Mouse (Mus musculus) heart, postnatal 25 days (tissue): ENCODE results near the gene Defb42. TPM values are rescaled to one million over a fixed set of nuclear protein-coding genes. Genes with fewer than 3 reads are reported as not detected.

Experiments used
- DNase-seq: peaks from one replicate; pipeline ENCODE4 v3.0.0; 2022; ENCODE audit warnings: low spot score
- intact Hi-C: fragments of 180-260 bp; cut with DNase I; formaldehyde crosslinking; loops from one replicate; pipeline ENCODE4 v1.15.1; 2025
- total RNA-seq, 2 experiments: library from RNA; stranded (reverse); gene quantifications; 2 replicates each; pipeline ENCODE4 v1.2.3; 2021

Defb42 gene
- under 1 TPM in 1 of 2 experiments, not detected in 1; 0.70 TPM for total RNA-seq

DNA sequence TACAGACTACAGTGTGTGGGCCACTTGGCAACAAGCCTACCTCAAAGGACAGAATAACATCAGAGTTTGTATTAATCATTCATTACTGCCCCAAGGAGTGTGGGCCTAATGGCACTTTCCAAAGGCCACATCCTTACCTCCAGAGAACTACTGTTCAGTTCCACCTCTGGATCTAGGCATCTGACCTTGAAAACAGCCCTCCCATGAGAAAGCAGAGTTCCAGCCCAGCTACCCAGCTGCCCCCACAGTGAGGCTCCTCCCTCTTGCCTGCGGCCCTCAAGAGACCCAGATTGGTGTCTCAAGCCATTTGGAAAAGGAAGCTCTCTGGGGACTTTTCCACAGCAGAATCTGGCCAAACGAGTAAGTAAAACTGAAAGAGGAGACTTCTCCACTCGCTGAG is at the start of gene Defb42:
Gene Defb42 (plus strand): TSS at position 301 of the 400 bp plus-strand sequence.
- intact Hi-C loops = no loop called here
- no peak for DNase-seq

DNA sequence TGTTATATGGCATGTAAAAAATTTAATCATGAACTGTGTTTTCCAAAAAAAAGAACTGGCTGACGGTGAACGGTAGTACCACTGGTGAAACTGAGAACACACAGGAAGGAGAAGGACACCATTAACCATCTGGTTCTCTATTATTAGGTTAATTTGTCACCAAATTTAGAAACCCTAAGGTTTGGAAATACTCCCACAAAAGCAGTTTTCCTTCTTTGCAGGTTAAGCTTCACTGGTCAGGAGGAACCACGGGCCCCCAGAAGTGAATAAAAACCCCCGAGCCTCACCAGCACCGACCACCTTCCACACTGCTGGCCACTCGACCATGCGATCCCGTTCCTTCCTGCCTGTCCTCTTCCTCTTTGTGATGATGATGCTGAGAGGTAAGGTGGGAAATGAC is 49.0 kb upstream of the Defb42 start, which contains the start of gene Defb47:
Gene Defb47 (plus strand): TSS at position 301 of the 400 bp plus-strand sequence.
- intact Hi-C loops = no loop called here
- DNase-seq = no peak

DNA sequence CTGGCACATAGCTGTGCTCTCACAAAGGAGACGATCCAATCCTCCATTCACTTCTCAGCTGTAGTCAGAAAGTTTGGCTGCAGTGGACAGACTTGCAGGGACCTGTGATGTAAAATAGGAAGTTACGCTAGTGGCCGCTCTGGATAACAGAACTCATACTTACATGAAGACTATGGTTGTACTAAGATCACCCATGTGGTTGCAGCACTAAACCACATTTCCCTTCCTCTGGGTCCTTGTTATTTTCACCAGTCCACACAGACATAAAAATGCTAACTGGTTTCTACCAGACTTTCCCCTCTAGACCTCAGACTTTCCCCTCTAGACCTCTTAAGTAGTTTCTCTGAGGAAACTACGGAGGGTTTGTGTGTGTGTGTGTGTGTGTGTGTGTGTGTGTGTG is 47.8 kb upstream of the Defb42 start:
- DNase-seq = no peak
- intact Hi-C loops = no loop called here

DNA sequence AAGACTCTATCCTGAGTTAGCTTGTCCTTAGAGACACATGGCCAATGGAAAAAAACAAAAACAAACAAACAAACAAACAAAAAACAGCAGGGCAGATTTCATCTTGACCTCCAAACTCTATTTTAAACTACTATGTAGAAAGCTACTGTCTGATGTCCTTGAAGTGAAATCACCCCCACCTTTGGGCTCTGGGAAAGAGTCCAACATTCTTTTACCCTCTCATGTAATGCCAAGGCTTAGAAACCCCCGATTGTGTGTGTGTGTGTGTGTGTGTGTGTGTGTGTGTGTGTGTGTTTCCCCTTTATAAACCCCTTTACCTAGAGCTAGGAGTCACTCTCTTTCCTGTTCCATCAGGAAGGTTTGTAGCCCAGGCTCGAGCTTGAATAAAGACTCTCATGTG is 44.2 kb upstream of the Defb42 start:
- DNase-seq = no peak
- intact Hi-C loops = no loop called here

DNA sequence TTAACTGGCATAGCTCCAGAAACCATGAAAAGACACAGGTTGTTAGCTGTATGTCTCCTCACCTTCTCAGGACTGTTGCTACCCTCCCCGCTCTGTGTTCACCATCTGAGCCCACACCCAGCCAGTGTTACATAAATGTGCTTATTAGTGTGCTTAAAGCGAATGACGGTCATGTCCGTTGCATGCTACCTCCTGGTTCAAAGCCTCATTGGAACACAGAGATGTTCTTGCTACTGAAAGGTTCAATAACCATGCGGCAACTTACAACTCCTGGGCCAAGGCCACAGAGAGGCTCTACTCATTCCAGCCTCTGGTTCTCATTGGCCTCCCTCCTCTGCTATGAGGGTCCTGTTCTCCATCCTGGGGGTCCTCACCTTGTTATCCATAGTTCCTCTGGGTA is 35.3 kb upstream of the Defb42 start, which contains the start of gene Defb43:
Gene Defb43 (plus strand): TSS at position 301 of the 400 bp plus-strand sequence.
- intact Hi-C loops = no loop called here
- no peak for DNase-seq

DNA sequence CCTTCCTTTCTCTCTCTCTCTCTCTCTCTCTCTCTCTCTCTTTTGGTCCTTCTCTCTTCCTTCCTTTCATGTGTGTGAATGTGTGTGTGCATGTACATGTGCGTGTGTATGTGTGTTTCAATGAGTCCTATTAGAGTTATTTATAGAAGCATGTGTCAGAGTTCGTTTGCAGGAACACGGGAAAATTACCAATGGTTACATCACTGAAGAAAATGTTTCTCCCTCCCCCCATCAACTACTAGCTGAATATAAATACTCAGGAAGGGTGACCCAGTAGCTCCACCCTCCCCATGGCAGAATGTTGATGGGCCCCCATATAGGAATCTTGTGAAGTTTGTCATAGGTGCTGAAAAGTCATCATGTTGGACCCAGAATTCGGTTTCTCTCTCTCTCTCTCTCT is 33.7 kb upstream of the Defb42 start:
- intact Hi-C loops = no loop called here
- no peak for DNase-seq

DNA sequence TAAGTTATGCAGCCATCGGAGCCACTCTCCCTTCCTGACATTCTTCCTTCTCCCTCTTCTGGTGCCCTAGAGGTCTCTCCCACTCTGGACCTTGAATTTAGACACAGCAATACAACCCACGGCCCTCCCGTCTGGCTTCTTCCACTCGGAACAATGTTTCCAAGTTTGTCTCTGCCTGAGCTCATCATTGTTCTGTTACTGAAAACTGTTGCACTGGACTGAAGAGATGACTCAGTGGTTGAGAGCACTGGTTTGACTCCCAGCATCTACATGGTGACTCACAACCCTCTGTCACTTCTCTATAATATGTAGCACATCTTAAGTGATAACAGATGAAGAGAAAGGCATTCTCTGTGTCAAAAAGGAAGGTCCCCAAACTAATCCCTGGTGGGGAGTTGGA is 32.1 kb upstream of the Defb42 start:
- no peak for DNase-seq
- intact Hi-C loops = no loop called here

DNA sequence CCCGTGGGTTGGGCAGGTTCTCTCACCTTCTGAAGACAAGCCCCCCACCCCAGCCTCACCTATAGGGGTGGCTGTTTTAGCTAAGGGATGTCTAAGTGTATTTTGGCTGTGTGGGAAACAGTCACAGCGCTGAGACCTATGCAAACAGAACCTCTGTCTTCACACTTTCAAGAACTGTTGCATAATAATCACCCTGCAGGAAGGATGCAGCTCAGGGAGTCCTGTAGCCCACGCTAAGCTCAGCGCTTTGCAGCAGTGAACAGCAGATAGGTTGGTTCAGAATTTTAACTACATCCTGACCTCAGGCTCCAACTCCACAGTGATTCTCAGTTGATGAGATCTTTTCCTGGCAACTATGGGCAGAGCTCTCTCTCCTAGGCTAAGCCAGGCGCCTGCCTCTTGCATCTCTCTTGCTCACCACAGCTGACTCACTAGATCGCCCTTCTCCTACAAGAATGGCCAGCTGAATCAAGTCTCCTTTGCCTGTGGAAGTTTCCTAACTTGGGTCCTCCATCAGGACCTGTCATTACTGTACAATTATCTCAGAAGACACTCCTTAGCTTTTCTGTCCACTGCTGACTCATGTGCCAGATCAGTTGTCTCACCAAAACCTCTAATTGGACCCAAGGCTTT is 26.2 kb upstream of the Defb42 start:
- intact Hi-C loops = no loop called here
- DNase-seq = no peak

DNA sequence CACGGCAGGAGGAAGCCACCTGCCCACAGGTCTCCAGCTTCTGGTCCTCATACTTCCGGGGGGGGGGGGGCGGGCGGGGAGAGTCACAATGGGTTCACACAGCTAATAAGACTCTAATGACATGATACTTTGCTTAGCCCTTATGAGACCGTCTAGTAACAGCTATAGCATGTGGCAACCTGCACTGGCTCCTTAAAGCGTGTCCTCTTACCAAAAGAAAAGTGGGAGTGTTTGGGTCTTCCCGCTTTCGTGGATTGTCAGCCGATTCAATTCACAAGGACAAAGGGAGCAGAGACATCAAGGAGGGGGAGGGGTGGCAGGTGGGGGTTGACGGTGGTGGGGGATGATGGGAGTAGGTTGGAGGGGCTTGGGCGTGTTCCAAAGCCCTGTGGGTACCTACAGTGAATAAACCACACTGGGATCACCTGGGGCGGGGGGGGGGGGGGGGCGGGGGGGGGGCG is 3.1 kb downstream of the Defb42 start, which contains the start of gene Defb30:
Gene Defb30 (minus strand): TSS at position 51 of the 461 bp plus-strand sequence.
- intact Hi-C loops = no loop called here
- DNase-seq = no peak

DNA sequence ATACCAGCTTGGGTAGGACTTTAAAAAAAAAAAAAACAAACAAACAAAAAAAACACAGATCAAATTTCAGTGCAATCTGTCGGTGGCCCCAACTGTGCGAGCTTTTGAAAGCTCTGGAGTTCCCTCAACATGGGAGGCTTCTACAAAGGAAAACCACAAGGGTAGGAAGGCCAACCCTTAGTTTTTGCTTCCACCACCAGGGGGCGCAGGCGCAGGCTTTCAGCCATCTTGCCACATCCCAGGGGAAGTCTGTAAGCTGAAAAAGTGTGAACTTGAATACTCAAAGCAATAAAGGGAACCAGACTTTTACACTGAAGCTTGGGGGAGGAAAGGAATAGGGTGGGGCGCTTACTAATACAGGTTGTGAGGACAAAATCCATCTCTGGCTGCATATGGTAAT is 4.0 kb downstream of the Defb42 start:
- intact Hi-C loops = no loop called here
- peak; percentile 33 for DNase-seq

DNA sequence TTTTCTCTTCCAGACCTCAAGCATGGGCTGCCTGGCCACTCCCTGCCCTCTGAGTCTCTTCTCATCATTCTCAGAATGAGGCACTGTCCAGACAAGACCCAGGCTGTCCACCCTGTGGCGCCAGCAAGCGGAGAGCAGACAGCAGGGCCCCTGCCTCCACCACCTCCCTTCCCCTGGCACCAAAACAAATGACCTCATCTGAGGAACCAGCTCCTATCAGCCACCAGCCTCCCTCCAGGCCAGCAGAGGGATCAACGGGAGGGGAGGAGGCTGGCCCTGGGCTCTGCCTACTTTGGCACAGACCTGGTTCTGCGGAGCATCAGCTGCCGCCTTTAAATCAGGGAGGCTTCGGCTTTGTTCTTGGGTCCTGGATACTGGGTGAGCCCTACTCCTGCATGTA is 7.9 kb downstream of the Defb42 start:
- intact Hi-C loops = no loop called here
- peak; percentile 75 for DNase-seq

DNA sequence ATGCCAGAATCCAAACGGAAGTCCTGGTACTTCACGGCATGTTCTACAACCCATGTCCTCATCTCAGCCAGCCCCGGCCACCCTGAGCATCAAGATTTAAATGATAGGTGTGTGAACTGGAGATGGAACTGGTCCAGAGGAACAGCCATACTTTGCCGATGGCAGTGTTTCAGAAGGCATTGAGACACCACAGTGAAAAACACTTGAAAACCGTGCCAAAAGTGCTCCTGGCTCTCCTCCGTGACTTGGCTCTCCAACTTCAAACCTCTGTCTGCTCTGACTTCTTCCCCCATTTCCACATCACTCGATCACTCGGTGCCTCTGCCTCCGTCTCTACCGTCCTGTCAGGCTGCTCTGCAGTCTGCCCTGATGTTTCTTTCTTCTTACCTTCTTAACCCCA is 13.6 kb downstream of the Defb42 start:
- intact Hi-C loops = no loop called here
- DNase-seq = no peak

DNA sequence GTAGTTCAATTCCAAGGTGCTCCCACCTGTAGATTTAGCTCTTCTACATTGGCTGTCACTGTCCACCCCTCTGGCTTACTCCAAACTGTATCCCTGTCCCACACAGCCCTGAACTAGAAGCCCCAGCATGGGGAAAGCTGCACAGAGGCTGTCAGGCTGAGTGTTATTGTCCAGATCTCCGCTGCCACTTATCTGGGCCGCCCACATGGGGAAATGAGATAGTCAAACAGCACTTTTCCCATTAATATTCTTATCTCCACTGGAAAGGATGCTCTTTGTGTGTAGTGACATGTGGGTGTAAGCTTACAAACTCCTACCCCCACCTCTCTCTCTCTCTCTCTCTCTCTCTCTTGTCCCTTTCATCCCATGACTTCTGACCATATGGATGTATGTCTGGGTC is 15.4 kb downstream of the Defb42 start:
- intact Hi-C loops = no loop called here
- DNase-seq = no peak

DNA sequence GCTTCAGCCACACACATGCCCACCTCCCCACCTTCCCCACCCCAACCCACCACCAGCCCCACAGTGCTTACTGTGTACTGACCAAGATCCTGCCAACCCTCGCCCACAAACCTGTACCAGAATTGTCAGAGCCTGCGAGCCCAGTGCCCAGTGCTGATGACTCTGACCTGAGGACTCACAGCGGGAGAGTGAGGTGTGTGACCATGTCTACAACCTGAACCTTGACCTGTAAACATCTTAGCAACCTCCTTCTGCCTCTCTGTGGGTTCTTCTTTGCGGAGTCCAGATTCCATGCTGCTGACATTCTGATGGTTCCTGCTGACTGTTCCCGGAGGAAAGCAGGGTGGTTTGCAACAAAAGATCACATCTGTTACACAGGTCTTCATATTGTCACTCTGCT is 18.6 kb downstream of the Defb42 start:
- DNase-seq = no peak
- intact Hi-C loops = no loop called here

DNA sequence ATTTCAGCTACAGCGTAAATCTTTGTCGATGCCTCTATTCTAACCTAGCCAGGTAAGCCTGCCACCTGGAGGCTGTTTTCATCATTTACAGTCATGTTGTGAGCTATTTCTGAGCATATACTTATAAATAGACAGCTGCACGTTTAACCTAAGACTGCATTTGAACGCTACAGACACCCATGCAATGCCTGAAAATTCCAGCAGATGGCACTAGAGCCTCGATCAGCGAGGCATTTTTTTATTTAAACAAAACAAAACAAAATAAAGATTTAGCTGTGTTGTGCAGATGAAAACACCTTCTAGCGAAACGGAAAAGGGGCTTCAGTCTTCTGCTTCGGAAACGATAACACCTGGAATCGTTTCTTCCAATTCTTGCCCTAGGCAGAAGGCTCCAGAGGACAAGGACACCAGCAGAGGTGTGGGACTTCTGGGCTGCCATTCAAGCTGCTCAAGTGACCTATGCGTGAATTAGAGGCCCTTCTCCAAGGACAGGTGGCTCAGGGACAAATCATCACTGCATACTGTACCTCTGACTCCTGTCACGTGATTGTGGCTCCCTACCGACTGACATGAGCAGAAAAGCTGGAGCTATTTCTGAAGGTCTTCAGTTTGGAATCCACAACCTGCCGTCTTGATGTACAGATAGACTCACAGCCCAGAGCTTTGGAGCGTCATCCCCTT is 20.0 kb downstream of the Defb42 start:
- intact Hi-C loops = loop anchor here (2.0 kb wide), 2 partner anchors 130 to 306 kb away; no protein-coding TSS in a partner anchor

DNA sequence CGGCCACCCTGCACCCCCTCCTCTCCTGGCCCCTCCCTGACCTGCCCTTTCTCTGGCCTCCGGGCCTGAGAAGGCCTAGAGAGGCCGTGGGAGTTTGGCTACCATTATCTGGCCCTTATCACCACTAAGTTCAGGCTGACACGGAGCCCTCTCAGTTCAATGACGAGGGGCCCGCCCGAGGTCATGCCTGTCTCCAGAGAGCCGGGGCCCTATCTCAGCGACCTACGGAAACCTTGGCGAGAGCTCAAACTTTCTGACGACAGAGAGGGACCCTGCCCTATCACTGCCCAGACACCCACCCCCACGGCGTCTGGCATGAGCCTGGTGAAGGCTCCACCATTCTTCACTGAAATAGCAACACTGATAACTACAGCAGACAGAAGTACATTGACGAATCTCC is 20.9 kb downstream of the Defb42 start:
- DNase-seq = peak; percentile 65
- intact Hi-C loops = loop anchor here (2.0 kb wide), 2 partner anchors 129 to 305 kb away; no protein-coding TSS in a partner anchor

More for the DNA sequence above, 20.0 kb downstream of the Defb42 start:
- DNase-seq = no peak

Other genes with a start within 250 kb of the Defb42 start
- 1 to 10 TPM; 6.8 to 7.7 TPM for gene Wdfy2, start 209.3 kb upstream of the Defb42 start, total RNA-seq
- gene Defb48, start 62.5 kb upstream of the Defb42 start, total RNA-seq = not detected
- not detected for gene Defb47, start 48.9 kb upstream of the Defb42 start, total RNA-seq
- not detected for gene Defb43, start 35.2 kb upstream of the Defb42 start, total RNA-seq
- not detected for gene Defb30, start 3.0 kb downstream of the Defb42 start, total RNA-seq